Mouse (Mus musculus) liver, postnatal 0 days (tissue): ENCODE data around the gene Gm20388.

Source experiments
- CTCF ChIP-seq: sonication (generic); IDR thresholded peaks from 2 replicates; pipeline ENCODE4 v1.5.1; 2016; ENCODE audit warnings: antibody characterized with exemption, low read depth
- EP300 ChIP-seq: IDR thresholded peaks from 2 replicates; pipeline ENCODE4 v1.6.1; 2016; ENCODE audit warnings: antibody characterized with exemption, low read depth, mild to moderate bottlenecking

DNA sequence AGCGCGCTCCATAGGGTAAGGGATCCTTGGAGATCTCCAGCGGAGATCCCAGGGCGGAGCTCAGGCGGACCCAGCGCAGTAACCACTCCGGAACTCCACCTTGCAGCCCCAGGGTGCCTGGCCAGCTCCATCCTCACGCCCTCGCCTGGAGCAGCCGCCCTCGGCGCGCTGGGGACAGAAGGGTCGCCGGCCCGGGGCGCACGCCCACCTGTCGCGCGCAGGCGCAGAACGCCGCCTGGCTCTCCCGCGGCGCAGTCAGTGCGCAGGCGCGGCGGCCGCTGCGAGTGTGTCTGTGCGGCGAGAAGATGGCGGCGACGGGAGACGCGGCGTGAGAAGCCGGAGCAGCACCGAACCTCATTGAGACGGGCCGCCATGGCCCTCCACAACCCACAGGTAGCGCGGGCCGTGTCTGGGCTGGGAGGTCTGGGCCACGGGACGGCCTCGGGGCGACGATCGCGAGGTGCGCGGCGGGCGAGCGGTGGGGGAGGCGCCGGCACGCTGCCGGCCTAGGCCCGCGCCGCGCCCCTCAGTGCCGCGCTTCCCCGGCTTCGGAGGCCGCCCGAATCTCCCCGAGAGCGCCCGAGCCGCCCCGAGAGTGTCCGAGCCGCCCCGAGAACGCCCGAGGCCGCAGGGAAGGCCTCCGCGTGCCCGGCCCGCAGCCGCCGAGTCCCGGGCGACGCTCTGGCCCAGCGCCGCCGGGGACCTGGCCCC, at the start of gene Gm20388:
- TF ChIP-seq CTCF = no peak
- no peak for TF ChIP-seq EP300
